Mouse (Mus musculus) ovary, adult 2 months (tissue): ENCODE data around the gene Prrx1. TPM values are rescaled to one million over a fixed set of nuclear protein-coding genes. Genes with fewer than 3 reads are reported as not detected.

Experiments
- polyA plus RNA-seq: library from polyadenylated mRNA; depleted of rRNA; stranded (reverse); fragments of >200 nt; gene quantifications from 2 replicates; pipeline ENCODE4 v1.2.3, GENCODE M21; 2012; rRNA removed

Prrx1 gene
- 8.3 and 8.4 TPM in 2 replicates for polyA plus RNA-seq

DNA sequence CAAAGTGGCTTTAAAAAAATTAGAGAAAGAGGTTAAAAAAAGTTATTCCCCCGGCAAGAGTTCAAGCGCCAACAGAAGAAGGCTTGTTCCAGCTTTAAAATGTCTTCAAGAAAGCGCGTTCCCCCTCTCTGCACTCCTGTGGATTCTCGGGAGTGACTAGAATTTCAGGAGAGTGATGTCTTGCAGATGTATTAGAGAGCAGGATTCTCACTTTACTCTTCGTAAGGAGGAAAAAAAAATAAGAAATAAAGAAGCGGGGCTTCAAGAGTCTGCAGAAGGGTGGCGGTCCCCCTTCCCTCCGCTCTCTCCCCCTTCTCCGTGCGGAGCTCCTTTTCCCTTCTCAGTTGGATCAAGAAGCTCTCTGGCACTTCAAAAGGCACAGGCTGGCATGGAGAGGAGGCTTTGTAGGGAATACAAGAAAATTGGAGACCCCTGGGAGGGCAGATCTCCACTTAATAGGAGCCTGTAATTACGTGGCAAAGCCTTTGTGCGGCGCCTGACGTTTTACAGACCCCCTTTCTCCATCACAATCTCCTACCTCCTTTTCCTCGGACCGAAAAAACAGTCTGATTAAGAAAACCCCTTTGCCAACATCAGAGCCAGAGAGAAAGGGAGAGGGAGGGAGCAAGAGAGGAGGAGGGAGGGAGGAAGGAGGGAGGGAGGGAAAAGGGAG, at the start of gene Prrx1:
Gene Prrx1 (minus strand): TSS at position 610 of the 673 bp plus-strand sequence.

Other genes starting within 250 kb of the Prrx1 start
- not detected in 2 replicates for gene Mroh9, start 228.0 kb downstream of the Prrx1 start, polyA plus RNA-seq
- gene Gorab, start 90.0 kb upstream of the Prrx1 start, polyA plus RNA-seq: 1.8 and 2.2 TPM in 2 replicates